ENCODE assay signal across 8 mouse cellular contexts in the genomic region with DNA sequence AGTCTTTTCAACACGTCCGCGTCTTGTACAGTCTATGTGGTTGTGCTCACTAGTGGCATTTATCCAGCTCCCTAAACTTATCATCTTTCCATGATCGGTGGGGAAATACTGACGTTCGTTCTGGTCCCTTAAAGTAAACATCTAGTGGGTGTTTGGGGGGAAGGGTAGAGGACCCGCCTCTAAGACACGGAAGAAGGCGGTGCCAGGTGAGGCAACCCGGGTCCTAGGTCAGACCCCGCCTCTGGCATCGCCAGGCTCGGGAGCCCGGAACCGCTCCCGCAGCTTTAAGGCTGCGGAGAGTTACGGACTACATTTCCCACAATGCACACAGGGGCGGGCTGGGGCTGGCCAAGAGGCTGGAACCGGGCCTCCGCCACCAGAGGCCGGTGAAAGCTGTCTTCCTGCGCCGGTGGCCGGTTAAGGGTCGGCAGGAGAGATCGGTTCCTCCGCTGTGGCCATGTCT. TPM values are rescaled to one million over a fixed set of nuclear protein-coding genes. Genes with fewer than 3 reads are reported as not detected.
DNase-seq lines count a peak whose midpoint lies in the region; ATAC-seq and TF ChIP-seq lines count a peak whose summit lies in the region.

A gene (plus strand): TSS at position 348 of the 463 bp plus-strand sequence.

- no peaks in the 10 kb centered on the region for H3K9me3 ChIP-seq in E14TG2a.4 (ENCODE audit: low read length)
- H3K9me3 ChIP-seq in forebrain, embryonic 12.5 days, result no peaks in the 10 kb centered on the region
- no peaks in the 10 kb centered on the region for H3K9me3 ChIP-seq in heart, embryonic 16.5 days (replicated peaks; ENCODE audit: control insufficient read depth, low read length)
- no peaks in the 10 kb centered on the region for H3K9me3 ChIP-seq in liver, embryonic 14.5 days (ENCODE audit: control insufficient read depth, low read length)
- H3K9me3 ChIP-seq in stomach, embryonic 15.5 days, result no peaks in the 10 kb centered on the region

- peak; percentile 72 for DNase-seq in c-Kit-positive CD71-positive TER-119-positive erythroid progenitor cells, embryonic 14.5 days (ENCODE audit: low spot score)
- peak; percentile 94 to 97 for DNase-seq in kidney, postnatal 36 days
- DNase-seq in liver, embryonic 14.5 days (ENCODE audit: low read depth in 3 of 3, low spot score in 3 of 3), result peak; percentile 73 to 75 (median 74)
- peak; percentile 79 for DNase-seq in neural tube, embryonic 10.5 days (ENCODE audit: extremely low spot score, low spot score)

- peak within 1 kb of the TSS; percentile 91 for H3K4me2 ChIP-seq in forebrain, embryonic 12.5 days
- peak within 1 kb of the TSS; percentile 95 for H3K4me2 ChIP-seq in heart, embryonic 16.5 days (ENCODE audit: low read depth, low read length)
- H3K4me2 ChIP-seq in liver, embryonic 14.5 days (ENCODE audit: low read depth), result peak within 1 kb of the TSS; percentile 93
- H3K4me2 ChIP-seq in stomach, embryonic 15.5 days, result peak within 1 kb of the TSS; percentile 89

- peaks cover 19% of the 10 kb centered on the region for H3K4me1 ChIP-seq in E14TG2a.4 (replicated peaks; ENCODE audit: low read depth, low read length)
- H3K4me1 ChIP-seq in forebrain, embryonic 12.5 days, result peaks cover 10% of the 10 kb centered on the region
- peaks cover 4% of the 10 kb centered on the region; the same call in 1 of the 2 replicates for H3K4me1 ChIP-seq in heart, embryonic 16.5 days (ENCODE audit: control insufficient read depth, insufficient read depth, low read length)
- H3K4me1 ChIP-seq in liver, embryonic 14.5 days (replicated peaks; ENCODE audit: control insufficient read depth in 2 of 2, insufficient read depth in 2 of 2, low read length in 1 of 2), result peaks cover 2 to 6% of the 10 kb centered on the region in 2 experiments; a peak in 3 of 4 replicates
- H3K4me1 ChIP-seq in stomach, embryonic 15.5 days, result peaks cover 15% of the 10 kb centered on the region

- H3K9ac ChIP-seq in forebrain, embryonic 12.5 days, result peak within 1 kb of the TSS; percentile 65
- H3K9ac ChIP-seq in heart, embryonic 16.5 days (ENCODE audit: low read length), result peak within 1 kb of the TSS; percentile 88
- peak within 1 kb of the TSS; percentile 86 for H3K9ac ChIP-seq in liver, embryonic 14.5 days (replicated peaks)
- peak within 1 kb of the TSS; percentile 74 for H3K9ac ChIP-seq in stomach, embryonic 15.5 days

- WGBS in forebrain, embryonic 12.5 days, result under 1% methylated on average over 28 of the region's 28 CpGs
- under 1% methylated on average over 28 of the region's 28 CpGs for WGBS in heart, embryonic 16.5 days
- WGBS in liver, embryonic 14.5 days (ENCODE audit: insufficient replicate concordance), result under 1% methylated on average over 28 of the region's 28 CpGs
- WGBS in stomach, embryonic 15.5 days, result under 1% methylated on average over 28 of the region's 28 CpGs

- H3K4me3 ChIP-seq in E14TG2a.4 (replicated peaks; ENCODE audit: low read length), result peak within 1 kb of the TSS; percentile 86
- H3K4me3 ChIP-seq in forebrain, embryonic 12.5 days (replicated peaks), result peak within 1 kb of the TSS; percentile 61
- H3K4me3 ChIP-seq in heart, embryonic 16.5 days (ENCODE audit: low read length), result peak within 1 kb of the TSS; percentile 93
- peak within 1 kb of the TSS; percentile 76 to 82 for H3K4me3 ChIP-seq in liver, embryonic 14.5 days (ENCODE audit: insufficient read depth in 1 of 2, low read depth in 2 of 2, low read length in 2 of 2)
- peak within 1 kb of the TSS; percentile 87 for H3K4me3 ChIP-seq in stomach, embryonic 15.5 days (replicated peaks)

- H3K27me3 ChIP-seq in E14TG2a.4 (ENCODE audit: insufficient read depth, low read length), result peaks cover 13% of the 10 kb centered on the region
- H3K27me3 ChIP-seq in forebrain, embryonic 12.5 days, result peaks cover 14% of the 10 kb centered on the region
- no peaks in the 10 kb centered on the region for H3K27me3 ChIP-seq in heart, embryonic 16.5 days (ENCODE audit: control insufficient read depth, insufficient read depth, low read length)
- H3K27me3 ChIP-seq in liver, embryonic 14.5 days (ENCODE audit: control insufficient read depth, insufficient read depth, low read length), result no peaks in the 10 kb centered on the region; the same call in 1 of the 2 replicates
- no peaks in the 10 kb centered on the region for H3K27me3 ChIP-seq in stomach, embryonic 15.5 days (replicated peaks)

- H3K36me3 ChIP-seq in E14TG2a.4 (ENCODE audit: insufficient read depth, low read length), result no peaks in the 10 kb centered on the region
- H3K36me3 ChIP-seq in forebrain, embryonic 12.5 days (replicated peaks), result no peaks in the 10 kb centered on the region
- no peaks in the 10 kb centered on the region for H3K36me3 ChIP-seq in heart, embryonic 16.5 days (ENCODE audit: control insufficient read depth, insufficient read depth)
- no peaks in the 10 kb centered on the region for H3K36me3 ChIP-seq in liver, embryonic 14.5 days (replicated peaks; ENCODE audit: control insufficient read depth, insufficient read depth, low read depth)
- no peaks in the 10 kb centered on the region for H3K36me3 ChIP-seq in stomach, embryonic 15.5 days

- ATAC-seq in forebrain, embryonic 12.5 days (ENCODE audit: low FRiP score), result peak; percentile 95
- peak; percentile 98 for ATAC-seq in heart, embryonic 16.5 days (replicated peaks; ENCODE audit: extremely low read depth, insufficient read depth, low FRiP score)
- peak; percentile 96 for ATAC-seq in liver, embryonic 14.5 days (ENCODE audit: insufficient read depth)
- ATAC-seq in stomach, embryonic 15.5 days (ENCODE audit: insufficient read depth, low FRiP score, low read depth), result peak; percentile 96

- TF ChIP-seq CTCF in E14TG2a.4 (conservative IDR thresholded peaks at IDR 0.05; ENCODE audit: low read length), result no peak
- TF ChIP-seq CTCF in liver, embryonic 14.5 days (IDR thresholded peaks at IDR 0.05; ENCODE audit: low read depth), result no peak

- peak within 1 kb of the TSS; percentile 33; the same call in 1 of the 2 replicates for H3K27ac ChIP-seq in forebrain, embryonic 12.5 days
- peak within 1 kb of the TSS; percentile 70 for H3K27ac ChIP-seq in heart, embryonic 16.5 days (ENCODE audit: low read length)
- no peak within 1 kb of the TSS for H3K27ac ChIP-seq in liver, embryonic 14.5 days
- peak within 1 kb of the TSS; percentile 81 for H3K27ac ChIP-seq in stomach, embryonic 15.5 days

- TF ChIP-seq EP300 in liver, embryonic 14.5 days (IDR thresholded peaks at IDR 0.05; ENCODE audit: low read depth), result no peak; the same call in 1 of the 2 replicates

RNA-seq across cellular contexts. Expression of the gene that starts here (rescaled TPM):
- polyA plus RNA-seq in forebrain, embryonic 12.5 days (2016; fragmentation: Nextera tagmentation; extraction: Ambion mirVana), result 16.0 and 17.7 TPM in 2 replicates
- polyA plus RNA-seq in heart, embryonic 16.5 days (2015; fragmentation: Nextera tagmentation; extraction: Ambion mirVana), result 11.0 and 13.1 TPM in 2 replicates
- 4.0 and 4.5 TPM in 2 replicates for polyA plus RNA-seq in liver, embryonic 14.5 days (2012; rRNA removed)
- 3.8 and 4.5 TPM in 2 replicates for polyA plus RNA-seq in liver, embryonic 14.5 days (2014; fragmentation: Nextera tagmentation; extraction: Ambion mirVana)
- polyA plus RNA-seq in stomach, embryonic 15.5 days (2015; fragmentation: Nextera tagmentation; extraction: Ambion mirVana), result 19.4 and 21.0 TPM in 2 replicates
